Mouse (Mus musculus) erythroblast, adult 5-6 weeks (primary cell): ENCODE data around the gene Cep85l. TPM values are rescaled to one million over a fixed set of nuclear protein-coding genes. Genes with fewer than 3 reads are reported as not detected.

Experiments used
- ATAC-seq: replicated peaks from 2 replicates; pipeline ENCODE4 v1.8.0; 2016; ENCODE audit warnings: moderate number of reproducible peaks, mild to moderate bottlenecking, moderate TSS enrichment, inconsistent platforms; ENCODE audit not compliant: poor library complexity, low FRiP score, severe bottlenecking
- total RNA-seq, 2 experiments: library from RNA; stranded (forward) in 1 of 2; stranded (reverse) in 1 of 2; fragments of 150-400 nt in 1 of 2; fragments of 200-764, 138-1000 nt in 1 of 2; gene quantifications; 2 replicates each; pipeline versions ENCODE4 v1.2.3 to v1.2.4; 2015 to 2017; ENCODE audit warnings: low replicate concordance in 2 of 2

Cep85l gene
- total RNA-seq, 2 experiments from 2014 or later: 5.2 to 8.9 TPM

- ATAC-seq: no peak
Observed at GRCm38 (mm10) chr10:53234683-53235082, 145.1 kb downstream of the Cep85l start.

- ATAC-seq: no peak
Observed at GRCm38 (mm10) chr10:53234086-53234613, 145.6 kb downstream of the Cep85l start.

GRCm38 (mm10) chr10:53230809-53231208 is 148.9 kb downstream of the Cep85l start:
- ATAC-seq: no peak

GRCm38 (mm10) chr10:53229190-53229589 is 150.6 kb downstream of the Cep85l start:
- ATAC-seq: peak; percentile 95

Other genes with a start within 250 kb of the Cep85l start
- gene Pln, start 42.3 kb downstream of the Cep85l start, total RNA-seq (2015; ENCODE audit: low replicate concordance): 1.3 TPM in 2 replicates
- 1.8 and 2.0 TPM in 2 replicates for gene Pln, start 42.3 kb downstream of the Cep85l start, total RNA-seq (2017; ENCODE audit: low replicate concordance)
- gene Asf1a, start 216.8 kb upstream of the Cep85l start, total RNA-seq (2015; ENCODE audit: low replicate concordance): 31.1 and 50.2 TPM in 2 replicates
- gene Asf1a, start 216.8 kb upstream of the Cep85l start, total RNA-seq (2017; ENCODE audit: low replicate concordance): 21.5 and 33.2 TPM in 2 replicates